Mouse (Mus musculus): ENCODE measurements around the gene Olfr1402.
A peak's percentile ranks its signal among the peaks of the same experiment; 100 is the strongest.

- TF ChIP-seq CTCF (IDR thresholded peaks at IDR 0.05; ENCODE audit: extremely low read depth, insufficient read depth, low read length) (peak; percentile 67), POLR2A (IDR thresholded peaks at IDR 0.05; ENCODE audit: extremely low read depth, insufficient read depth, low read length) (no peak)
Observed at GRCm38 (mm10) chr3:97394289-97394688, 27.5 kb downstream of the Olfr1402 start.

Measured in cortical plate, adult 2 months (tissue).